Mouse (Mus musculus) kidney, embryonic 14.5 days (tissue): ENCODE measurements around the gene H60b. TPM values are rescaled to one million over a fixed set of nuclear protein-coding genes. Genes with fewer than 3 reads are reported as not detected.
"Not testable (repeated sequence)": the region's sequence is repeated elsewhere in the genome, so short reads cannot be mapped to it uniquely, and the experiment has no call there.

Experiments
- ATAC-seq: fragments of 200-750 bp; cut with Nextera tagmentation; 2 replicates; pipeline ENCODE4 v1.8.0; 2017; ENCODE audit warnings: moderate number of reproducible peaks, mild to moderate bottlenecking, moderate TSS enrichment, moderate library complexity; ENCODE audit not compliant: low FRiP score, low TSS enrichment
- H3K27ac ChIP-seq: fragments of 300-500 bp; sonication (generic); 2 replicates; pipeline ENCODE4 v1.5.1; 2014; ENCODE audit warnings: low read depth, mild to moderate bottlenecking, low read length, moderate library complexity, mixed read lengths
- H3K27me3 ChIP-seq: fragments of 300-500 bp; sonication (generic); 2 replicates; pipeline ENCODE4 v1.6.1; 2014; ENCODE audit warnings: mild to moderate bottlenecking, low read length; ENCODE audit not compliant: control insufficient read depth, insufficient read depth
- H3K36me3 ChIP-seq: fragments of 300-500 bp; sonication (generic); 2 replicates; pipeline ENCODE4 v1.6.1; 2014; ENCODE audit warnings: low read length, mixed read lengths; ENCODE audit not compliant: control insufficient read depth, insufficient read depth
- H3K4me1 ChIP-seq: fragments of 300-500 bp; sonication (generic); 2 replicates; pipeline ENCODE4 v1.6.1; 2014; ENCODE audit warnings: low read length, mixed read lengths; ENCODE audit not compliant: control insufficient read depth, insufficient read depth
- H3K4me2 ChIP-seq: fragments of 300-500 bp; sonication (generic); replicated peaks from 2 replicates; pipeline ENCODE4 v1.6.1; 2014; ENCODE audit warnings: low read depth, mild to moderate bottlenecking, low read length
- H3K4me3 ChIP-seq: fragments of 300-500 bp; sonication (generic); 2 replicates; pipeline ENCODE4 v1.5.1; 2014; ENCODE audit warnings: mild to moderate bottlenecking, low read length
- H3K9ac ChIP-seq: fragments of 300-500 bp; sonication (generic); 2 replicates; pipeline ENCODE4 v1.6.1; 2014; ENCODE audit warnings: low read depth, mild to moderate bottlenecking, low read length, moderate library complexity
- H3K9me3 ChIP-seq: fragments of 300-500 bp; sonication (generic); 2 replicates; pipeline ENCODE4 v1.6.1; 2016; ENCODE audit warnings: low read length; ENCODE audit not compliant: control insufficient read depth
- WGBS: fragments of 180-500 bp; shearing (Covaris S2); extraction: QIAGEN DNeasy Blood & Tissue Kit; methylation state at CpG from one replicate; pipeline ENCODE4 v1.1.7; 2014; 5-methylcytosine and 5-hydroxymethylcytosine counted together
- polyA plus RNA-seq: library from polyadenylated mRNA; unstranded; fragments of >200 nt; fragmentation: Nextera tagmentation; extraction: Ambion mirVana; gene quantifications from 2 replicates; pipeline ENCODE4 v1.2.1, GENCODE M21; 2014

The H60b gene
- polyA plus RNA-seq = 1.2 and 1.5 TPM in 2 replicates

DNA sequence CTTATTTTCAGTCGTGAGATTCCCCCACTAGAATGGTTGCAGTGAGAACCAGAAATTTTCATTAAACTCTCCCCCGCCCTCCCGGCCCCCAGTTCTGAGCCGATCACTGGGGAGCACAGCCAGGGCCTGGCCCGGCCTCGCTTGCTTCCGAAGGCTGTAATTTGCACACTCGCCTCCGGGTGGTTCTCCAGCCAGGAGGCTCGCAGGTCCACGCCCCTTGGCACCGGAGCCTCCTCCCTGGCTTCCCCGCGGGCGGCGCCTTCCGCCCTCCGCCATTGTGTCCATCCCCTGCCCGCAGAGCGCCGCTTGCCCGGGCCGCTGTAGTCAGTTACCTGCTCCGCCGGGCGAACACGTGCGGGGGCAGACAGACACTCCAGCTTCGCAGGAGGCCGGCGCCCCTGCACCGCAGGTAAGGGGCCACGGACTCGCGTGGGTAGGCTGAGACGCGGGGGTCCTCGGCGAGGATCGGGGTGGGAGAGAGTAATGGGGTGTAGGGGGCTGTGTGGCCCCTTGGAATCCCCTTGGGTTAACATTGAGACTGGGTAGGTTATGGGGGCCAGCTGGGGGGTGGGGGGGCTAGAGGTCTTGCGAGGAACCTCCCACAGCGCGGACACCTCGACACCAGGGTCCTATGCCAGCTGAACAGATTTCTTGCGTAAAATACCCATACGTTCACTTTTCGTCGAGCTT lies at the start of gene H60b, which contains the start of gene Raet1e:
Gene H60b (plus strand): TSS at position 277 of the 690 bp plus-strand sequence.
Gene Raet1e (plus strand): TSS at position 260 of the 690 bp plus-strand sequence.
- H3K4me1 ChIP-seq, H3K36me3 ChIP-seq, H3K9me3 ChIP-seq, H3K27ac ChIP-seq: not testable (repeated sequence)
- peak; percentile 89 for ATAC-seq
- Histone ChIP-seq H3K4me3 (peak within 1 kb of the TSS; percentile 39), H3K27me3 (peaks cover 54% of the 10 kb centered on the region), H3K4me2 (peak within 1 kb of the TSS; percentile 51), H3K9ac (peak within 1 kb of the TSS; percentile 31; the same call in 1 of the 2 replicates)
- WGBS = under 1% methylated on average over 47 of the region's 48 CpGs

DNA sequence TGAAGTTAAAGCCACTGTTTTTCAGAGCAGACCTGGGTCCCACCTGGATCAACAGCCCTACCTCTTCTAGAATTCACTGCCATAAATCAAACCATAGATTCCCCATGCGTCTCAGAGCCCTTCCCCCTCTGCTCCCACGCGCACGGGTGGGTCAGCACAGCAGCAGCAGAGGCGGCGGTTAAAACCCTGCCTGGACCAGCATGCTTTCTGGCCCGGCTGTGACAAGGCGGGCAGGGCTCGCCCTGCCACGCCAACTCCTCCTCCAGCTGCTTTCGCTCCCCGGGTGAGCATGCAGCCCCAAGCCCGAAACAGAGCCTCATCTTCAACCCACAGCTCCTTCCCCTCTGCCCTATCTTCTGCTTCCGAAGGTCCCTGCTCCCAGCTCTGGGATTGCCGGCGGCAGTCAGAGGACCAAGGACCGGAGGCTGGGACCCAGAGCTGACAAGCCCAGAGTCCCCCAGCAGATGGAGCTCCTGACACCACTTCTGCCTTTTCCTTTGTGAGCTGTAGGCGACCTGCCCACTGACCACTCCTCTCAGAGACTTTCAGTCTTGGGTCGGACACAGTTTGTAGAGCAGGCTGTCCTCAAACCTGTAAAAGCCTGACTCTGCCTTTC lies 17.6 kb upstream of the H60b start:
- no peaks in the 10 kb centered on the region for H3K36me3 ChIP-seq

DNA sequence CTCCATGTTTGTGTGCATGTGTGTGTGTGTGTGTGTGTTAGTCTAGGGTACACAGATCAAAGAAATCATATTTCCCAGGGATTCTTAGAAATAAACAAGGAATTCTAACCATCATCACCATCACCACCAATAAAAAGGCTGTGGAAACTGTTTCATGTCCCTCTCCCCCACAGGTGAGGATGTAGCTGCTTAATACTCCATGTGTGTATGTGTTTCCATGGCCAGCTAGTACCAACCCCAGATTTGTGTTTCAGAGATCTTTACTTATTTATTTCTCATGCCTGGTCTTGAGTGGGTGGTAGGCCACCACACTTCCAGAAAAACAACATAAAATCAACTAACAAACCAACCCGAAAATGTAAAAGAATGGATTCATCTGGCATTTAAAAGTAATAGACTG lies 16.2 kb upstream of the H60b start:
- ATAC-seq, H3K4me3 ChIP-seq, H3K36me3 ChIP-seq, H3K9ac ChIP-seq, H3K9me3 ChIP-seq, H3K4me1 ChIP-seq, H3K27me3 ChIP-seq, H3K27ac ChIP-seq, H3K4me2 ChIP-seq: not testable (repeated sequence)
- 88% methylated on average over 1 of the region's 1 CpGs for WGBS

More for the DNA sequence above, 17.6 kb upstream of the H60b start:
- Histone ChIP-seq H3K4me1 (no peaks in the 10 kb centered on the region), H3K4me3 (peak overlapping the region; percentile 33), H3K4me2 (peak overlapping the region; percentile 49), H3K9ac (peak overlapping the region; percentile 35), H3K27ac (no peak overlapping the region), H3K9me3 (no peaks in the 10 kb centered on the region), H3K27me3 (no peaks in the 10 kb centered on the region)
- ATAC-seq = peak; percentile 71
- WGBS = under 1% methylated on average over 19 of the region's 19 CpGs

DNA sequence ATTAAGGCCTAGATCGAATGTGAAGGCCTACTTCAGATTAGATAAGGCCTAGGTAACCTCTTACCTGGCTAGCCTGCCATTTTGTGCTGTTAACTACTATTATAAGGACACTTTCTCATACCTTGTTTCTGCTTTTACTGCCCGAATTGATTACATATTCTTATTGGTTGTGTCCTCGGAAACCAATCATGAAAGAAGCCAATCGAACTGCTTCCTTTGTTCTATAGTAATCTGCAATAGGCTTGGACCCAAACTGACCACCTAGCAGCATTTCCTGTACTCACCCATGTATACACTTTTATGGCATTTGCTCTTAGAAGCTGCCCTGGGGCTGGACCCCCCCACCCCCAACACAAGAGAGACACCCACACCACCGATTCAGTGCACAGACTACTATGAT lies 15.5 kb upstream of the H60b start:
- no peaks in the 10 kb centered on the region for H3K27me3 ChIP-seq
- no peak overlapping the region for H3K9ac ChIP-seq
- H3K4me2 ChIP-seq = no peak overlapping the region
- no peaks in the 10 kb centered on the region for H3K4me1 ChIP-seq
- no peaks in the 10 kb centered on the region for H3K9me3 ChIP-seq
- ATAC-seq = no peak
- H3K27ac ChIP-seq = no peak overlapping the region
- no peaks in the 10 kb centered on the region for H3K36me3 ChIP-seq
- WGBS = 76% methylated on average over 5 of the region's 5 CpGs
- no peak overlapping the region for H3K4me3 ChIP-seq

DNA sequence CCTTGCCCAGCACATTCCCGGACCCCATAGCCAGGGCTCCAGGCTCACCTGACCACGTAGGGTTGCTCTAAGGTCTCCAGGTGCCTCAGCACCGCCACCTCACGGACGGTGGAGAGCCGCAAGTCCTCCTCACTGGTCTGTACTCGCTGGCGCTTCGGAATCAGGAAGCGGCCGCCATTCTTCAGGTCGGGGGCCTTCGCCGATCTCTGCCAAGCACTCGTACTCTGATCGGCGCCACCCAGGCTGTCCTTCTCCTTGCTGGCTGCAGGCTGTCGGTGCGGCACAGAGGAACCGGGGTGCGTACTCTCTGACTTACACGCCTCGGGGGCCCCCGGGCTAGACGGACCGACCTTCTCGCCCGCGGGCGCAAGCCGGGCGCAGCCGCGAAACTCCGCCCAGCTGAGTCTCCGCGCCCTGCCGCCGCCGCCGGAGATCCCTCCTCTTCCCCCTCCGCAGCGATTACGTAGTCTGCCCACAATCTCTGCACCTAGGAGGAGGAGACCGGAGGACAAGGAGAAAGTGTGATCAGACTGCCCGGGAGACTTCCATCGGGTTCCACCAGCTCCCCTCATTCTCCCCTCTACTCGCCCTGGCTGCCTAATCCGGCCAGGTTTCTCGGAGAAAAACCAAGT lies 9.8 kb upstream of the H60b start:
- Histone ChIP-seq H3K27me3 (peaks cover 15% of the 10 kb centered on the region), H3K4me1 (peaks cover 5% of the 10 kb centered on the region; the same call in 1 of the 2 replicates), H3K4me2 (peak overlapping the region; percentile 96), H3K36me3 (no peaks in the 10 kb centered on the region), H3K27ac (peak overlapping the region; percentile 59; the same call in 1 of the 2 replicates), H3K9ac (peak overlapping the region; percentile 78), H3K9me3 (no peaks in the 10 kb centered on the region), H3K4me3 (peak overlapping the region; percentile 70)
- ATAC-seq = peak; percentile 89
- WGBS = 0% methylated on average over 41 of the region's 50 CpGs

DNA sequence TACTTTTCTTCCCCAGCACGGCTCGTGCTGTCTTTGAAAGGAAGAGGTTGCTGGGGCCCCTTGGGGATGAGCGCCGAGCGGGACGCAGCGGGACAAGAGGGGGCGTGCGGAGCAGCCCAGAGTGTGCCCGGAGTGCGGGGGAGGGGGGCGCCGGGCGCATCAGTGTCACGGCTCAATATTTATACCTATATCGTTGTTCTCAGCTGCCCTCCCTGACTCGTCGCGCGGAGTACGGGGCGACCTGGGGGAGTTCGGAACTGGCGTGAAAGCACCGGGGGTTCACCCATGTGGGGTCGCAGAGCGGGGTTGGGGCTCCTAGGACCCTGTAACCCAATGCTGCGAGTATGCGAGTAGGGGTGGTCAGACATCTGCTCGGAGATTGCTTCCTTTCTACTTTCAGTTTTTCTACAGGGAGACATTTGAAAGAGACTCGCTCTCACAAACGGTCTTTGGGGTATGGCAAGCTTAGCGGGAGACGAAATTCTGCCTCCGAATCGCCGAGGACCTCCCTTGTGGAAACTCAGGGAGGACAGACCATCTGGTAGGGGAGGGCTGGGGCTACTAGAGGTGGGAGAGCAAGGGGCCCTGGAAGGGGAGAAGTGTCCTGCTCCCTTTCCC lies 9.2 kb upstream of the H60b start, which contains the start of gene E030030I06Rik:
Gene E030030I06Rik (minus strand): TSS at position 198 of the 618 bp plus-strand sequence.
- peak within 1 kb of the TSS; percentile 78 for H3K9ac ChIP-seq
- WGBS = 0% methylated on average over 37 of the region's 37 CpGs
- H3K4me2 ChIP-seq = peak within 1 kb of the TSS; percentile 96
- no peaks in the 10 kb centered on the region for H3K9me3 ChIP-seq
- peak; percentile 40 for ATAC-seq
- H3K36me3 ChIP-seq = no peaks in the 10 kb centered on the region
- H3K4me1 ChIP-seq = peaks cover 5% of the 10 kb centered on the region; the same call in 1 of the 2 replicates
- peak within 1 kb of the TSS; percentile 70 for H3K4me3 ChIP-seq
- peak within 1 kb of the TSS; percentile 59; the same call in 1 of the 2 replicates for H3K27ac ChIP-seq
- H3K27me3 ChIP-seq = peaks cover 15% of the 10 kb centered on the region

DNA sequence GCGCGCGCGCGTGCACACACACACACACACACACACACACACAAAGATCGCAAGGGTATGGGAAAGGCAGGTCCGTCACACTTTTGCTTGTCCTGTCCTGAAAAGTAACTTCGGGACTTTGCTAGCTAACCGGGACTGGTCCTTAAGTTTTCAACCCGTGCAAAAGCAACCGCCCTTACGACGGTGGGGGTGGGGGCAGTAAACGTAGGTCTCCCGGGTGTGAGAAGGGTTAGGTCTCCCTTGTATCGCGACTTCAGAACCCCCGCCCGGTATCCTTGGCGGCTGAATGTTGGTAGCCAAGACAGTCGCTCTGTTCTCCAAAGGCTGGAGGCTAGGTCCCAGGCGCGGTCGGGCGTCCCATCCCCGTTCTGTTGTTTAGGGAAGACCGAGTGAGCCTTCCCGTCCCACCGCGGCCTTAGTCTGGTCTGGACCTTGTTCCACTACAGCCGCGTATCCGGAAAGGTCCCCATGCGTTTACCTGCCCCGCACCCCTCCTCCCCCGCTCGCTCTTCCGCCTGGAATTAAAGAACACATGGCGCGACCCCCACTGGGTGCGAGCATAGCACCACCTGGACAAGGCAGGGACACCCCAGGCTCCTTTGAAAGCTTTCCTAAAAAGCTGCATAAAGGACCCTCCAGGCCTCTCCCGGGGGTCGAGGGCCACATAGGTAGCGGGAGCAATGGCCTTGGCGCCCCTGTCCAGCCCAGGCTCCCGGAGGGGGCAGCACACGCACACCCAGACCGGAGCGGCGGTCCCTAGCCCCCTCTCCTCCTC lies 8.5 kb upstream of the H60b start:
- Histone ChIP-seq H3K4me3 (peak overlapping the region; percentile 70), H3K9me3 (no peaks in the 10 kb centered on the region), H3K9ac (peak overlapping the region; percentile 78; the same call in 1 of the 2 replicates), H3K4me1 (peaks cover 5% of the 10 kb centered on the region; the same call in 1 of the 2 replicates), H3K36me3 (no peaks in the 10 kb centered on the region), H3K4me2 (peak overlapping the region; percentile 96), H3K27ac (no peak overlapping the region), H3K27me3 (peaks cover 16% of the 10 kb centered on the region)
- under 1% methylated on average over 50 of the region's 50 CpGs for WGBS
- ATAC-seq = peak; percentile 28

DNA sequence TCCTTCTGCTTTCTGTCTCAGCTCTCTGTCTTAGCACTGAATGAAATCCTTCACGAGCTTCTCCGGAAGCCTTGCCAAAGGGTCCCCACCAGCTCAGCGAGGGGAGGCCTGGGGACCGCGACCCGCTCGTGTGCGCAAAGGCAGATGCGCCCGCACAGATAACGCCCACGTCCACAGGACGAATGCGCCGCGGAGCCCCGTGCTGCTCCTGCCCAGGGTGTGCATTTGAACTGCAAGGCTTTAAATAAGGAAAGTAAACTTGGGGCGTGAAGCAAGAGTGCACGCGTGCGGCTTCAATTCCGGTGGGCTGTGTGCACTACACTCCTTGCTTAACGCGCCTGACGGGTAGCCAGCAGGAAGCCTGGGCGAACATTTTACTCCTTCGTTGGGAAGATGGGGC lies 7.8 kb upstream of the H60b start:
- Histone ChIP-seq H3K4me2 (peak overlapping the region; percentile 96), H3K4me3 (peak overlapping the region; percentile 70), H3K27ac (no peak overlapping the region), H3K9ac (no peak overlapping the region), H3K27me3 (peaks cover 23% of the 10 kb centered on the region), H3K9me3 (no peaks in the 10 kb centered on the region), H3K36me3 (no peaks in the 10 kb centered on the region), H3K4me1 (peaks cover 5% of the 10 kb centered on the region; the same call in 1 of the 2 replicates)
- no peak for ATAC-seq
- under 1% methylated on average over 27 of the region's 27 CpGs for WGBS
